9 mouse cellular contexts compared by ENCODE assay signal in genomic region chr16:37777796-37778475, GRCm38 (mm10). TPM values are rescaled to one million over a fixed set of nuclear protein-coding genes. Genes with fewer than 3 reads are reported as not detected.
DNase-seq lines count a peak whose midpoint lies in the region; ATAC-seq lines count a peak whose summit lies in the region.
"Had no signal": no experiment of that assay in that cellular context is flagged by ENCODE, and none has a peak within 500 bp of the region (broad histone marks: within the 10 kb centered on the region; RNA-seq: fewer than 3 reads in every experiment).

No protein-coding gene starts in this region.

- no peaks in the 10 kb centered on the region for H3K9me3 ChIP-seq in heart, embryonic 14.5 days (ENCODE audit: control insufficient read depth, low read length)
- no peaks in the 10 kb centered on the region for H3K9me3 ChIP-seq in embryonic facial prominence, embryonic 12.5 days
- H3K9me3 ChIP-seq in intestine, embryonic 14.5 days (ENCODE audit: control insufficient read depth, low read length) = no peaks in the 10 kb centered on the region
- no peaks in the 10 kb centered on the region for H3K9me3 ChIP-seq in neural tube, embryonic 12.5 days

- intact Hi-C loops in heart, postnatal 36 days (cut with DNase I) = no loop called here

- H3K27ac ChIP-seq in heart, embryonic 14.5 days (replicated peaks in 1 of 2; ENCODE audit: control insufficient read depth in 1 of 2, insufficient read depth in 1 of 2, low read depth in 2 of 2, low read length in 2 of 2) = peak overlapping the region; percentile 25 to 94; a peak in 2 of 4 replicates
- H3K27ac ChIP-seq in embryonic facial prominence, embryonic 12.5 days = peak overlapping the region; percentile 94
- H3K27ac ChIP-seq in intestine, embryonic 14.5 days (ENCODE audit: low read depth) = peak overlapping the region; percentile 88
- no peak overlapping the region for H3K27ac ChIP-seq in neural tube, embryonic 12.5 days
- H3K27ac ChIP-seq: macrophage had no signal

- H3K4me2 ChIP-seq in heart, embryonic 14.5 days (ENCODE audit: low read length) = peak overlapping the region; percentile 64
- peak overlapping the region; percentile 59 for H3K4me2 ChIP-seq in embryonic facial prominence, embryonic 12.5 days (replicated peaks)
- H3K4me2 ChIP-seq in intestine, embryonic 14.5 days (ENCODE audit: low read length) = peak overlapping the region; percentile 47
- peak overlapping the region; percentile 88 for H3K4me2 ChIP-seq in neural tube, embryonic 12.5 days (replicated peaks)

- peaks cover 11 to 30% of the 10 kb centered on the region in 2 experiments for H3K4me1 ChIP-seq in heart, embryonic 14.5 days (ENCODE audit: control insufficient read depth in 2 of 2, insufficient read depth in 2 of 2, low read length in 2 of 2)
- H3K4me1 ChIP-seq in embryonic facial prominence, embryonic 12.5 days = peaks cover 30% of the 10 kb centered on the region
- peaks cover 19% of the 10 kb centered on the region for H3K4me1 ChIP-seq in intestine, embryonic 14.5 days (replicated peaks; ENCODE audit: control insufficient read depth, insufficient read depth, low read length)
- peaks cover 21% of the 10 kb centered on the region; the same call in 1 of the 2 replicates for H3K4me1 ChIP-seq in neural tube, embryonic 12.5 days

- no peaks in the 10 kb centered on the region for H3K27me3 ChIP-seq in heart, embryonic 14.5 days (ENCODE audit: control insufficient read depth, insufficient read depth, low read length)
- H3K27me3 ChIP-seq in embryonic facial prominence, embryonic 12.5 days = no peaks in the 10 kb centered on the region
- no peaks in the 10 kb centered on the region for H3K27me3 ChIP-seq in intestine, embryonic 14.5 days (replicated peaks; ENCODE audit: control insufficient read depth, insufficient read depth, low read length)
- no peaks in the 10 kb centered on the region for H3K27me3 ChIP-seq in neural tube, embryonic 12.5 days (replicated peaks)

- DNase-seq in heart, postnatal 36 days = no peak
- no peak for DNase-seq in intestine, embryonic 14.5 days (ENCODE audit: low spot score)
- DNase-seq in frontal cortex, postnatal 10 days (ENCODE audit: low spot score in 2 of 2) = no peak
- no peak for DNase-seq in natural killer cell, adult 2 months (ENCODE audit: low spot score in 2 of 2)
- no peak for DNase-seq in cerebellum, postnatal 36 days

- H3K36me3 ChIP-seq in heart, embryonic 14.5 days (ENCODE audit: control insufficient read depth, insufficient read depth, low read length) = peaks cover 27% of the 10 kb centered on the region
- peaks cover 21% of the 10 kb centered on the region for H3K36me3 ChIP-seq in embryonic facial prominence, embryonic 12.5 days
- H3K36me3 ChIP-seq in intestine, embryonic 14.5 days (ENCODE audit: control insufficient read depth, insufficient read depth, low read length) = peaks cover 11% of the 10 kb centered on the region; the same call in 1 of the 2 replicates
- peaks cover 8% of the 10 kb centered on the region; the same call in 1 of the 2 replicates for H3K36me3 ChIP-seq in neural tube, embryonic 12.5 days

- peak overlapping the region; percentile 83 to 98; a peak in 3 of 4 replicates for H3K4me3 ChIP-seq in heart, embryonic 14.5 days (ENCODE audit: control insufficient read depth in 1 of 2, insufficient read depth in 1 of 2, low read depth in 1 of 2, low read length in 2 of 2)
- peak overlapping the region; percentile 88 for H3K4me3 ChIP-seq in embryonic facial prominence, embryonic 12.5 days
- H3K4me3 ChIP-seq in intestine, embryonic 14.5 days (ENCODE audit: low read depth, low read length) = peak overlapping the region; percentile 89
- H3K4me3 ChIP-seq in neural tube, embryonic 12.5 days = peak overlapping the region; percentile 64

- WGBS in heart, embryonic 14.5 days = 18% methylated on average over 4 of the region's 4 CpGs
- 8% methylated on average over 4 of the region's 4 CpGs for WGBS in embryonic facial prominence, embryonic 12.5 days
- 9% methylated on average over 4 of the region's 4 CpGs for WGBS in intestine, embryonic 14.5 days
- 15% methylated on average over 4 of the region's 4 CpGs for WGBS in neural tube, embryonic 12.5 days

- H3K9ac ChIP-seq in heart, embryonic 14.5 days (ENCODE audit: low read length) = peak overlapping the region; percentile 99
- peak overlapping the region; percentile 93 for H3K9ac ChIP-seq in embryonic facial prominence, embryonic 12.5 days
- H3K9ac ChIP-seq in intestine, embryonic 14.5 days (ENCODE audit: low read length) = peak overlapping the region; percentile 80
- H3K9ac ChIP-seq in neural tube, embryonic 12.5 days = peak overlapping the region; percentile 79

- no peak for ATAC-seq in heart, embryonic 14.5 days (ENCODE audit: insufficient number of reproducible peaks, insufficient read depth, low FRiP score, low read depth)
- peak; percentile 54; the same call in 1 of the 2 replicates for ATAC-seq in embryonic facial prominence, embryonic 12.5 days (ENCODE audit: insufficient number of reproducible peaks, insufficient read depth, low FRiP score, low TSS enrichment)
- no peak for ATAC-seq in intestine, embryonic 14.5 days (replicated peaks; ENCODE audit: low FRiP score, low TSS enrichment, low read depth)
- no peak for ATAC-seq in neural tube, embryonic 12.5 days (ENCODE audit: low FRiP score, low read depth)

RNA-seq across cellular contexts. Expression of gene Fstl1, which starts 1.3 kb away (rescaled TPM):
- polyA plus RNA-seq in heart, embryonic 14.5 days (2014; fragmentation: Nextera tagmentation; extraction: Ambion mirVana) = 537 and 600 TPM in 2 replicates
- total RNA-seq in heart, postnatal 36 days (2021) = 100 to 1,000 TPM in 1 of 2 experiments, 10 to 100 TPM in 1; 80.0 to 103 TPM
- polyA plus RNA-seq in embryonic facial prominence, embryonic 12.5 days (2016; fragmentation: Nextera tagmentation; extraction: Ambion mirVana) = 512 and 537 TPM in 2 replicates
- polyA plus RNA-seq in intestine, embryonic 14.5 days (2014; fragmentation: Nextera tagmentation; extraction: Ambion mirVana) = 307 and 342 TPM in 2 replicates
- polyA plus RNA-seq in neural tube, embryonic 12.5 days (2016; fragmentation: Nextera tagmentation; extraction: Ambion mirVana) = 173 and 175 TPM in 2 replicates
